Mouse (Mus musculus): ENCODE results near the gene Arid5b. TPM values are rescaled to one million over a fixed set of nuclear protein-coding genes. Genes with fewer than 3 reads are reported as not detected.
A peak's percentile ranks its signal among the peaks of the same experiment; 100 is the strongest.

The Arid5b gene
- total RNA-seq, 2 experiments from 2014 or later = 26.5 to 29.4 TPM

DNA sequence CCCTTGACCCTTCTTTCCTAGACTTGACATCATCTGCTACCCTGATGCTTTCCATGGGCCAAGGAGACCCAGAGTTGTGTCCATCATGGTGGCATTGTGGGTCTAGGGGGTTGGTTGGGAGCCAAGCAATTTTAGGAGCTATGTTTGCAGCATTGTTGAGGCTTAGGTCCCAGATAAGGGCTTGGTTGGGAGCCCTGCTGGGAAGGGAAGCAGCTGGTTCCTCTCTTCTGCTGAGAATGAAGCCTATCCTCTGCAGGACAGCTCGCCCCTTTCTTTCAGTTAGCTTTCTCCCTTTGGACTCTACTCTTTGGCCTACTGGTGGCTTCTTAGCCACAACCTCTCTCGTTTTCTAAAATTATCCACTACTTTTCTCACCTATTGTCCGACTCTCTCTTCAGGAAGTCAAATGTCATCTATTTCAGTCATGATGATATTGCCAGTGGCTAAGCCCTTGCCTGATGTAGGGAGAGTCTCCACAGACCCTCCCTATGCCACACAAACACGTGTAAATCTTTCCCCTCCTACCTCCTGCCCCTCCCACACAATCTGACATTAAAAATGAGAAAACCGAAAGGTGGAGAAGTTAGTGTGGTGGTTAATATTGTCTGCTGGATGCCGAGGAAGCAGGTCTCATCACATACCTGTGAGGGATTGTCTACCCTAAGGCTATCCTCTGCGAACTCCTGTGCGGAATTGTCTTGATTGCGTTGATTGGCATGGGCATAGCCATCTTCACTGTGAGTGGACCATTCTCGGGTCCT is 198.4 kb downstream of the Arid5b start:
- DNase-seq = no peak
- intact Hi-C loops (cut with DNase I) = loop anchor here (5.0 to 10.0 kb wide), 2 partner anchors 73 to 215 kb away; no protein-coding TSS in a partner anchor

DNA sequence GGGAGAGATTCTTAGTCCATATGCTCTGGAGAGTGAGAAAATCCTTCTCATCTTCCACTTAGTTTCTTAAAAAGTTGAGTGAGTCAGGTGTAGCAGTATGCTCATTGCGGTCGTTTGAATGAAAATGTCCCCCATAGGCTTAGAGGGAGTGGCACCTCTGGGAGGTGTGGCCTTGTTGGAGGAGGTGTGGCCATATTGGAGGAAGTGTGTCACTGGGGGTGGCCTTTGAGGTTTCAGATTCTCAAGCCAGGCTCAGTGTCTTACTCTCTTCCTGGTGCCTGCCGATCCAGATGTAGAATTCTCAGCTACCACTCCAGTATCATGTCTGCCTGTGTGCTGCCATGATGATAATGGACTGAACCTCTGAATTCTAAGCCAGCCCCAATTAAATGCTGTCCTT is 199.8 kb downstream of the Arid5b start:
- intact Hi-C loops (cut with DNase I) = no loop called here
- no peak for DNase-seq

DNA sequence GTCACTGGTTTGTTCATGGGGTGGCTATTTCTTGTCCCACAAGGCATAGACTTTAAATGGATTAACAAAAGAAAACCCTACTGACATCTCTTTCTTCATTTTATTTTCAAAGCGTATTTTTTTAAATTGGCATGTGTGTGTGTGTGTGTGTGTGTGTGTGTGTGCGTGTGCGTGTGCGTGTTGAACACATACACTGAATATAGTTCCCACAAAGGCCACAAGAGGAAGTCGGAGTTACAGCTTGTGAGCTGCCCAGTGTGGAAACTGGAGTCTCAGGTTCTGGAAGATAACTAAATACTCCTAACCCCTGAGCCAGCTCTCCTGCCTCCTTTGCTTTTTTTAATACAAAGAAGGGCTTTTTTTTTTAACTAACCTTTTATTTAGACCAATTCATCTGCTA is 203.4 kb downstream of the Arid5b start:
- intact Hi-C loops (cut with DNase I) = no loop called here
- DNase-seq = no peak

DNA sequence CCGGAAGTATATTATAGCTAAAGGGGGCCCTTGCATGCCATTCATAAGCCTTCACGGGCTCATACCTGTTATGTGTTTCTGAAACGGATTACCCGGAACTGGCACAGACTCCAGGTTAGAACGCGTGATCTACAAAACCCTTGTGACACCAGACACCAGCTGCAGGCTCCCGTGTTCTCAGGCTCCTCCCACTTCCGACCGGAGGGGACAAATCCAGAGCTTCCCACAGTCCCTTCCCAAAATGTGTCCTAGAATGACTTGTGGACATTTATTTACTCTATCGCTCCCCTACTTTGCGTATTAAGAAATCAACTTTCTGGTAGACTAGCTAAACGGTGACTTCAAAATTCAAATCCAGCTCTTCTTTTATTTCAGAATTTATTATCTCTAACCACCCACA is 204.2 kb downstream of the Arid5b start:
- DNase-seq = no peak
- intact Hi-C loops (cut with DNase I) = no loop called here

DNA sequence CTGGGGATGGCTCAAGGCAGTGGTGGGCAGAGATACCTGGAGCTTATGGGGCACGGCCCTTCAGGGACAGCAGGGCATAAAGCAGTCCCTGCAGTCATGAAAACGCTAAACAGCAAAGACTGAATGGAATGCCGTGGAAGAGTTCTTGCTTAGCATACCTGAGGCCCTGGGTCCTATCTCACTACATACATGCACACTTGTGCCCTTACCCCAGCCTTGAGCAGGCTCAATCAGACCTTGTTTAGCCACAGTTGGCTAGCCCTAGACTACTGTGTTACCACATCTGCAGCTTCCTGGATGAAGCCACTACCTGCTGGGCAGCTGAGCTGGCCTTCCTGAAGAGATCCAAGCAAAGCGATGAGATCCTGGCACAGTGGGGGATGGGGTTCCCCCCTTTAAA is 205.9 kb downstream of the Arid5b start:
- no peak for DNase-seq
- intact Hi-C loops (cut with DNase I) = no loop called here

DNA sequence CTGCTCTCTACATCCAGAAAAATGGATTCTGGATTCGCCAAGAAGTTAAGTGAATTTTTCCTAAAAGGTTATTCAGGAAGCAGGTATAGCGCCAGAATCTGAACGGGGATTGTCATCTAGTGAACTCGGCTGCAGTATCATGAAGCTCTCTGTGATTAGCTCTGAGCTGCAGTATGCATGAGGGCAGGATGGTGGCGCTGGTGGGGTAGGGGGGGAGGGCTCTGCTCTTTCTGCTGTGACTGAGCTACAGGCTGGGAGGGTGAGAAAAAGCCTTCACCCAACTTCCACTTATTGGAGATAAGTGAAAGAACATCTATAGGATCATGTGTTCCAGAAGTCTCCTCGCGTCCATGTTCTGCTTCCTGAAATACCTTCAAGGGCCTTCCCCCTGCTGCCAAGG is 207.5 kb downstream of the Arid5b start:
- DNase-seq = no peak
- intact Hi-C loops (cut with DNase I) = no loop called here

DNA sequence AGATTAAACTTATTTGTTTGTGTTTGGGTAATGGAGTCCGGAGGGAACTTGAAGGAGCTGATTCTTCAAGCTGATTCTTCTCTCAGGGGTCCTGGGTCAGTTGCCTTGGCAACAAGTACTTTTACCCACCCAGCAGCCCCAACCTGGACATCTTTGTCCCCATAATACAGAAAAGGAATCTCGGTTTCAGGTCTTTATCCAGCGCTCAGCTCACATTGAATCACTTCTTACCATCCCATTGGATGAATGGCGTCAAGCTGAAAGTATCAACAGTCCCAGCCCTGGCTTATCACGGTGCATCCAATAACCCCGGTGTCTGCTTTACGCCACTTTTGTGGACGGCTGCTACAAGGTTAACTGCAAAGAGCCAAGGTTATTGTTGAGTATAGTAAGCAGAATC is 210.1 kb downstream of the Arid5b start:
- no peak for DNase-seq
- intact Hi-C loops (cut with DNase I) = no loop called here

DNA sequence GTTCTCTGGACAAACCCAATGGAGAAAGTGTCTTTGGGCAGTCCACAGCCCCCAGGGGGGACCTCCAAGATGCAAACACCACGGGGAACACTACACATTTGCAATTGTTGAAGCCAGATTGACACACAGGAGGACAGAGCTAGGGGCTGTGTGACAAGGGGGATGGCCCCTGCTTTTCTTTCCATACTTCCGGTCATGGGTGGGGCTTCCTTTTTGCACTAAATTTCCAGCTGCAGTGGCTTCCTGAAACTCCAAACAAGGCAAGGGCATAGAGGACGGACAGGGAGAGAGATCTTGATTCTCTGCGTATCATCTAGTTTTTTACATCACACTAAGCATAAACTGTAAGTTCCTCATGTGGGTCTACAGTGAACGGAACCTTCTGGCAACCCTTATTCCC is 210.6 kb downstream of the Arid5b start:
- intact Hi-C loops (cut with DNase I) = no loop called here
- DNase-seq = no peak

DNA sequence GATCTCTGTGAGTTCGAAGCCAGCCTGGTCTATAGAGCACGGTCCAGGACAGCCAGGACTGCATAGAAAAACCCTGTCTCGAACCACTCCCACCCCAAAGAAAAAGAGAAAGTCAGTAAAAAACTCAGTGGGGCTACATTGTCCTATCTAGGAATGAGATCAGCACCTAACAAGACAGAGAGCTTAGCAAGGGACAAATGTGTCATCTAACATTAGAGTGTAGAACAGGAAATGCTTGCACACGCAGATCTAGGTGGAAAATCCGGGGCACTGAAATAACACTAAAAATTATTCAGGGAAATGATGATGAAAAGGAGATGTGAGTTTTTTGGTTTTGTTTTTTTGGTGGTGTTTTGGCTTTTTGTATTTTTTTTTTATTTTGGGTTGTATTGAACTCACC is 212.4 kb downstream of the Arid5b start:
- no peak for DNase-seq
- intact Hi-C loops (cut with DNase I) = no loop called here

DNA sequence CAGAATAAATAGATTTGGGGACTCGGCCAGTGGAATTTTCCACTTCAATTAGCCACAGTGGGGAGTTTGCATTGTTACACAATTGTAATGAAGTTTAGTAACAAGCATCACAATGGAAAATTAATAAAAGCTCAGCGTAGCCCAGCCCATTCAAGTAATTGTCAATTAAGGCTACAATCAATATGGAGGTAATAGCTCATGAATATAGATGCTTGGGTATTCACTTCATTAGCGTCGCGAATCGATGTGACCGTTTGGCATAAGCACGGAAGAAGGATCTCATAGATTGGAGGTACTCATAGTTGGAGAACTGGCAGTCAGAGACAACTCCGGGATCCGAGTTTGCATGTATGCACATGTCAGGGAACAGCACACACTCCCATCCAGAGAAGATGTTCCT is 214.0 kb downstream of the Arid5b start:
- no peak for DNase-seq
- intact Hi-C loops (cut with DNase I) = no loop called here

DNA sequence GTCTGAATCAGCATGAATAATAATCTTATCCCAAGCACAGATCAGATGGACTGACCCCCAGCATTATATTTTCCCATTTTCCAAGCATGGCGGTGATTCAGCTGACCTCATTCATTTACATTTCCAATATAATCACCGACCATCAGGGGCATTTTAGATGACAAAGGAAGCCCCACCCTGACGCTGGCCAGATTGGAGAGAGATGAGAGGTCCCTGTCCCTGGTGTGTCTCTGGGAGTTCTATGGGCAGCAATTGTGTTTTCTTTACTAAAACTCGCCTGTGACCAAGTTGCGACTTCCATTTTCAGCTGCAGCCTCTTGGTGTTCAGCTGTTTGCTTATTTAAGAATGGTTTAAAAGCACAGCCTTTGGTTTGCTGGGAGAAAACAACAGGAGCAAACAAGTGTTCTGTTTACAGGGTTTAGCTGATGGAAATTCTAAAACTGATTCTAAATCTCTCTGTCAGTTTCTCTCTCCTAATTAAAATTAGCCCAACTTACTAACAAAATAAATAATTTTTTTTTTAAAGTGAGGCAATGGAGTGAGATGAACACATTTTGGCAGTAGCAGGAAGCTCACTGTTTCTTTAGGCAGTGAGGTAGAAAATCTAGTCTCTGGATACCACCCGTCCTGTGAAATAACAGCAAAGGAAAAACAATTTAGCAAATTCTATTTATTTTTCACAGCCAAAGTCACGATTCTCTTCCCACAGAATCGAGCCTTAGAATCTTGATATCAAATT is 214.6 kb downstream of the Arid5b start:
- no peak for DNase-seq
- intact Hi-C loops (cut with DNase I) = no loop called here

DNA sequence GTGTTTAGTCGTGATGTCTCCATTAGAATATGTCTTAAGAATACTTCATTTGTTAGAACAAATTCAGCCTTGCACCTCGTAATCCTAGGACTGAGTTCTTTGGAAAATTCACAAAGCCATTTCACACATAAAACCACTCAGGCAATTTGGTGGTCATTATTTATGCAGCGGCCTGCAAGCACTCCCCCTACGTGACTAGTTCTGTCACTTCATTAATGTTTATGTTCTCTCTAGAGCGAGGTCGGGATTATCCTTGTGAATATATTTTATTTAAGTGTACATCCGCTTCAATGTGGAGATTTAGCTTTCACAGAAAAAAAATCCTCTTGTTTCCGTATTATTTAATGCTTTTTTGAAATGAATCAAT is 217.3 kb downstream of the Arid5b start:
- DNase-seq = no peak
- intact Hi-C loops (cut with DNase I) = no loop called here

DNA sequence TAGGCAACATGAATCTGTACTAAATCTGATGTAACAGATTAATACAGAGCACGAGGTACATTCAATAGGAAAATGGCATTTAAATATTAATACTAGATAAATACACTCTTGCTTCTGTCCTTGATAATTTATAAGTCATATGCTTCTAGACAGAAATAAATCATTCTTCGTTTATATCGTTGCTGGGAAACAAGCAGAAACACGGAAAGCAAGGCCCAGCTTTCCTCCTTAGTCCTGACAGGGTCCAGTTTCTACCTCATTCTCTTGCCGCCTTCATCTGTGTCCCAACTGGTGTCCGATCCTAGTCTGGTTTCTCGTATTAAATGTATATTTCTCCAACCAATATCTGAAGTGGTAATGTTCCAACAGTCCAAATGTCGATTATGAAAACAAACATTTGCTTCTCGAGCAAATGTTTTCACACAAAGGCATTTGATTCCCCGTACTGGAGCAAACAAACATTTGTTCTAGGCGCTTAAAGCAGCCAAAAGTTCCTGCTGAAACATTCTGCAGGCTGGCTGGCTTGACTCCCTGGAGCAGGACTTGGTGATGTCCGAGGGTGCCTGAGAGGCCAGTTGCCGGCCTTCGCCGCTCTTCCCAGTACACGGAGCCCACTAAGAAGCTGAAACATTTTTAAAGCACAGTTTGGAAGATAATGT is 217.8 kb downstream of the Arid5b start:
- peak; percentile 52 to 56 for DNase-seq
- intact Hi-C loops (cut with DNase I) = no loop called here

DNA sequence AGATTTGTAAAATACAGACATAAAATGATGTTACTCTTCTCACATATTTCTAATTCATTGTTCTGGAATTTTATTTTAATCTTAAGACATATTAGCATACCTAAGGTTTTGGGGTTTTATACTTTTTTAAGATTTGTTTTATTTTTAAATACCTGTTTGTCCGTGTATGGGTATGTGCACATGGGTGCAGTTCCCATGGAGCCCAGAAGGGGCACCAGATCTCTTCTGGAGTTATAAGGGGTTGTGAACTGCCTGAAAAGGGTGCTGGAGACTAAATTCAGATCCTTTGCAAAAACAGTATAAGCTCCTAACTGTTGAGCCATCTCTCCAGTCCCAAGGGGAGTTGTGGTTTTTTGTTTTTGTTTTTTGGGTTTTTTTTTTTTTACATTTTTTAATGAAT is 220.2 kb downstream of the Arid5b start:
- intact Hi-C loops (cut with DNase I) = no loop called here

DNA sequence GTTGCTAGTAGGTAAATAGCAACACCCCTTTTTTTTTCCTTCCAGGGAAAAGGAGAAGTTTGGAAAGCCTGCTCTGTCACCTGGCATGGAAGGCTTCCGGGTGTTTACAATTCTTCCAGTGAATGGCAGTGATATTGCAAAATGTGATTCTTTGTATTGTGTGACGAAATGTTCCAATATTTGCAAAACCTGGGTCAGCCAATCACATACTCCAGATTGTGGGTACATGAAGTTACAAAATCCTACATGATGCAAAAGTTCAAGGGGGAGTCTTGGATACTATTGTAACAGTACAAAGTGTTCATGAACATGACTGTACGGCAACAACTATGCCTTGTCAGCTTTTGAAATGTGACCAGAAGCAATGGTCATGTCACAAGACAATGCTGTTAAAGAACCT is 220.7 kb downstream of the Arid5b start:
- no peak for DNase-seq
- intact Hi-C loops (cut with DNase I) = no loop called here

More for the DNA sequence above, 220.2 kb downstream of the Arid5b start:
- DNase-seq = no peak

DNA sequence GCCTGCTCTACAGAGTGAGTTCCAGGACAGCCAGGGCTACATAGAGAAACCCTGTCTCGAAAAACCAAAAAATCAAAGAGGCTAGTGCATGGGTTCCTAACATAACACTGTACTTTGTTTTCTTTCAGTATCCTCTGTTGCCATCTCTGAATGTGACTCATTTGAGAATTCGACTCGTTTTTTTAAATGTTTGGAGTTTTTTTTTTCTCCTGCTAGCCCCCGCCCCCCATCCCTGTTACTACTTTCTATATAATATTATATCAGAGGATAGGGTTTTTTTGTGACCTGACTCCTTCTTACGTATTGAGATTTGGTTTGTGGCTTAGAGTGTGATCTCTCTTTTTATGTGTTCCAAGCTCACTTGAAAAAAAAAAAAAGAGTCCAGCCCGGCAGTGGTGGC is 223.8 kb downstream of the Arid5b start:
- DNase-seq = no peak
- intact Hi-C loops (cut with DNase I) = no loop called here

DNA sequence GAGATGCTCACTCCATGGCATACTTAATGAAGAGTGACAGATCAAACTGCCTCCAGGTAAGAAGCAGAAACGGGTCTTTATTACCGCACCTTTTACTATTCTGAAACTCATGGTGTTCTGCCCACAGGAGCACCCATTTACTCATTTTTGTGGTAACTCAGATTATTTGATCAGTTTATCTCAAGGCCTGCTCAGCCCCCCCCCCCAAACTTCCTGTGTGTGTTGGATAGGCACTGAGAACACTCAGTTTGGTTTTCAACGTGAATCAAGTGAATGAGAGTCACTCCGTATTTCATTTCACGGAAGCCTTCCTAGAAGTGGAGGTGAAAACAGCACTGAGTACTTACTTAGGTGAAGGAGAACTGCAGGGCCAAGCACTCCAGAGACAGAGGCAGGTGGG is 224.4 kb downstream of the Arid5b start:
- intact Hi-C loops (cut with DNase I) = no loop called here
- no peak for DNase-seq

DNA sequence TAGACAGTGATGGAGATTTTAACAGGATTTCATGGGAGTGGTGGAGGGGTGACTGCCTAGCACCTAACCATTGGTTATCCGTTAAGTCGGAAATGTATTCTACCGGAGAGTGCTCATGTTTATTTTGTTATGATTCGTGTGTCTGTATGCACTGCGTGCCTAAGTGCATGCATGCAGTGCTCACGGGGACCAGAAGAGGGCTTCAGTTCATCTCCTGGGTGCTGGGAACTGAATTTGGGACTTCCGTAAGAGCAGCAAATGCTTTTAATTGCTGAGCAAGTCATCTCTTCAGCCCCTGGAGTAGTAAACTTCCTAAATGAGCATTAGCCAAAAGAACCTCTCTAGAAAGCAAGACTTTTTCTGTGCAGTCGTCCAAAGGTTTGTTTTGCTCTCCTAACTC is 226.2 kb downstream of the Arid5b start:
- intact Hi-C loops (cut with DNase I) = no loop called here

DNA sequence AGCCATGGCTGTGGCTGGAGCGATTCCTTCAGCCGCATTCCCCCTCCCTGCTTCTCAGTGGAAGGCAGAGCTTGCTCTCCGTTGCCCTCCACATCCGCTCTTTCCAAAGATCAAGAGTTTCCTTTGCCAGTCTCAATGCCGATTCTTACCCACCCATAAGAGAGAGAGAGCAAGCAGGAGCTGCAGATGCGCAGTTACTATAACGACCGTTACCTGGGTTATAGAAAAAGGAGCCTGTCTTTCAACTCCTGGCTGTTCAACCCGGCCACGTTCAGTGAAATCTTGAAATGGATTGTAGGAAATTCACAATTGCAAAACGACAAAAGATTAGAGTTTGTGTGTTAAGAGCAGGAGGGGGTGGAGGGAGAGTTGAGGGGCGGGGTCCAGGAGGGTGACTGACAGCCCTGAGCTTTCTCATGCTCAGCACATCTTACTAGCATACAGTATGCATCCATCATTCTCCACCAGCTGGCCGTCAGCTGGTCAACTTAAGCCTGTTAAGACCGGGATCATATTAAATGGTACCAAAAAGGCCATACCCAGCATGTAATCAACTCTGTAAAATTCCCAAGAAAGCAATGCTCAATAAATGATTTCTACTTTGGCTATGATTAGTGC is 227.1 kb downstream of the Arid5b start:
- intact Hi-C loops (cut with DNase I) = no loop called here
- no peak for DNase-seq

More for the DNA sequence above, 226.2 kb downstream of the Arid5b start:
- no peak for DNase-seq

DNA sequence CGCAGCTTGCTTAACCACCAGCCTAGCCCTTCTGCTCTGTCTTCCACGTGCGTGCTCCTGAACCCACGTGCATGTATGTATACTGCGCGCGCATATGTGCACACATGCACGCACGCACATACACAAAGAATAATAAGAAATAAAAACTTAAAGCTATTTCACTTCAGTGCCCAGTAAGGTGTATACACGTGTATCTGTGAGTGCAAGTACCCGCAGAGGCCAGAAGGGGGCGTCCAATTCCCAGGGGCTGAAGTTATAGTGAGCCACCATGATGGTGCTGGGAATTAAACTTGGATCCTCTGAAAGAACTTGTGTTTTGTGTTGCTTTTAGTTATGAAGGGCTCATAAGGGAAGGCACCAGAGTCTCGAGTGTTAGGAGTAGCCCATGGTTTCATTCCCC is 227.7 kb downstream of the Arid5b start:
- DNase-seq = no peak
- intact Hi-C loops (cut with DNase I) = no loop called here

DNA sequence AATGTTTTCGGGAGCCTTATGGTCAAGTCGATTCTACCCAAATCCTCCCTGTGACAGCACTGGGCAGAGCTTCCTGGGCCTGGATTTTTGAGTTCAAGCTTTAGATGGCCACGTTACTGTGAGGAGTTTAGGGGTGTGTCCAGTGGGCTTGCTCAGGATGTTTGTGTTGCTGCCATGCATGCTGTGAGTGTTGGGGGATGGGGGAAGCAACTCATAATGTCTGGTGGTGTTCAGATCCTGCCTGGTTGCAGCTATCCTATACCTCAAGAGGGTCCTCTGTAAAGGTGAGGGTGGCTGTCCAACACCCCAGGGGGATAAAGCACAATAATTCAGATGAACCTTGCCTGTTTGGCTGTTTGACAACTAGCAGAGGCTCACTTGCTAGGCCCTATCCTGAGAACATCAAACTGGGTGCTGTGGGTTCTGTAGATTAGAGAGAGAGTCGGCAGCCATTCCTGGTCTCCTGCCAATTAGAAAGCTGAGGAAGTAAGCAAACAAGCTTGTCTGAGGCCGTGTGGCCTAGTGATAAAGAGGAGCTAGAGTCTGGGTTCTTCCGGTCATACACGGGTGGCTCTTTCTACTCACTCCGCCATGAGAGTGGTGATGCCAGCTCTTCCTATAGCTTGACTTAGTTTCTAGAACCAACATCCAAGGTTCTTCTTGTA is 229.8 kb downstream of the Arid5b start:
- DNase-seq = no peak
- intact Hi-C loops (cut with DNase I) = no loop called here

Data from heart, postnatal 10 days (tissue).